Mouse (Mus musculus) yolk sac, embryonic 10.5 days (tissue): Measurements from ENCODE around the gene Wt1.

ENCODE experiments used
- DNase-seq: peaks from one replicate; pipeline ENCODE4 v3.0.0-alpha.2; 2017; ENCODE audit warnings: low spot score

The Wt1 gene

GRCm38 (mm10) chr2:105126279-105126678, at the start of gene Wt1:
Gene Wt1 (plus strand): TSS chr2:105126529.
- DNase-seq: peak; percentile 51

- DNase-seq: no peak
Observed at GRCm38 (mm10) chr2:105077151-105077550, 49.2 kb upstream of the Wt1 start.

GRCm38 (mm10) chr2:105082256-105082790, 44.0 kb upstream of the Wt1 start:
- no peak for DNase-seq

- DNase-seq: no peak
Observed at GRCm38 (mm10) chr2:105084035-105084434, 42.3 kb upstream of the Wt1 start.

GRCm38 (mm10) chr2:105086081-105086480, 40.2 kb upstream of the Wt1 start:
- DNase-seq: no peak

GRCm38 (mm10) chr2:105088005-105088404, 38.3 kb upstream of the Wt1 start:
- DNase-seq: no peak

- no peak for DNase-seq
Observed at GRCm38 (mm10) chr2:105089083-105089482, 37.2 kb upstream of the Wt1 start.

GRCm38 (mm10) chr2:105089581-105090508, 36.5 kb upstream of the Wt1 start:
- DNase-seq: no peak

GRCm38 (mm10) chr2:105090991-105091390, 35.3 kb upstream of the Wt1 start:
- DNase-seq: no peak

GRCm38 (mm10) chr2:105091718-105092117, 34.6 kb upstream of the Wt1 start, which contains the start of gene Gm11060:
Gene Gm11060 (plus strand): TSS chr2:105092018.
- no peak for DNase-seq

- DNase-seq: no peak
Observed at GRCm38 (mm10) chr2:105097294-105097953, 28.9 kb upstream of the Wt1 start.

GRCm38 (mm10) chr2:105099410-105099809, 26.9 kb upstream of the Wt1 start:
- no peak for DNase-seq

- DNase-seq: no peak
Observed at GRCm38 (mm10) chr2:105100541-105100940, 25.8 kb upstream of the Wt1 start.

- DNase-seq: no peak
Observed at GRCm38 (mm10) chr2:105108703-105109158, 17.6 kb upstream of the Wt1 start.

GRCm38 (mm10) chr2:105114074-105114473, 12.3 kb upstream of the Wt1 start:
- DNase-seq: no peak

GRCm38 (mm10) chr2:105117669-105118068, 8.7 kb upstream of the Wt1 start:
- DNase-seq: no peak

GRCm38 (mm10) chr2:105122216-105122615, 4.1 kb upstream of the Wt1 start:
- no peak for DNase-seq

- no peak for DNase-seq
Observed at GRCm38 (mm10) chr2:105122886-105123285, 3.4 kb upstream of the Wt1 start.

GRCm38 (mm10) chr2:105123431-105123830, 2.9 kb upstream of the Wt1 start:
- no peak for DNase-seq

GRCm38 (mm10) chr2:105123881-105124280, 2.4 kb upstream of the Wt1 start:
- no peak for DNase-seq

GRCm38 (mm10) chr2:105124391-105124790, 1.9 kb upstream of the Wt1 start:
- no peak for DNase-seq

- no peak for DNase-seq
Observed at GRCm38 (mm10) chr2:105125205-105125604, 1.1 kb upstream of the Wt1 start.

- DNase-seq: no peak
Observed at GRCm38 (mm10) chr2:105125641-105126040, 688 bp upstream of the Wt1 start.
